Mouse (Mus musculus): Measurements from ENCODE around the gene Ptprg. TPM values are rescaled to one million over a fixed set of nuclear protein-coding genes. Genes with fewer than 3 reads are reported as not detected.

Gene Ptprg
- total and polyA plus RNA-seq, 3 experiments, result not detected

DNA sequence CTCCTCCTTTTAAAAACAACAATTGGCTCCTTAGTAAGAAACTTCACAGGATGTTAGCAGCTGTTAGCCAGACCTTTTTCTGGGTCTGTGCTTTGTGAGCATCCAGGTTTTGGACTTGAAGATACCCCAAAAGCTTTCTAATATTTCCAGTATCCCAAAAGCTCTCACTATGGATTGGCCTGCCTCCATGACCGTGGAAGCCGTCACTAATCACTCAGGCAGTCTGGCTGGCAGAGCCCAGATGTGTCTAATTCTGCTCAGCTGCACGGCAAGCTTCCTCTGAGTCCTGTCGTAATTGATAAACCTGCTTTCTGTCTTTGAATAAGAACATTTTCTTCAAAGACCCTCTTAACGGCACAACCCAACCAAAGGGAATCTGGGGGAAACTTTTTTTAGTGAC is 312.0 kb downstream of the Ptprg start:
- Histone ChIP-seq H3K4me3 (ENCODE audit: control insufficient read depth in 1 of 2, insufficient read depth in 1 of 2, low read depth in 2 of 2, low read length in 2 of 2) (no peak overlapping the region), H3K36me3 (ENCODE audit: control insufficient read depth in 1 of 2, insufficient read depth in 2 of 2, low read length in 2 of 2) (no peaks in the 10 kb centered on the region), H3K27me3 (ENCODE audit: control insufficient read depth in 1 of 2, insufficient read depth in 2 of 2, low read length in 2 of 2) (no peaks in the 10 kb centered on the region), H3K79me2 (ENCODE audit: control insufficient read depth, insufficient read depth, low read length, poor library complexity) (no peaks in the 10 kb centered on the region), H3K27ac (ENCODE audit: control insufficient read depth, low read depth, low read length) (no peak overlapping the region), H3K9ac (ENCODE audit: control insufficient read depth, low read depth, low read length, poor library complexity, severe bottlenecking) (no peak overlapping the region), H3K9me3 (replicated peaks; ENCODE audit: insufficient read depth, low read length) (no peaks in the 10 kb centered on the region), H3K4me1 (ENCODE audit: control insufficient read depth in 1 of 2, insufficient read depth in 2 of 2, low read length in 2 of 2) (no peaks in the 10 kb centered on the region)
- no peak for DNase-seq (ENCODE audit: low read depth, low spot score)
- TF ChIP-seq GATA1 (IDR thresholded peaks at IDR 0.05; ENCODE audit: low read depth, low read length) (no peak), BHLHE40 (IDR thresholded peaks at IDR 0.05; ENCODE audit: borderline replicate concordance, low read depth, low read length) (no peak), MAX (IDR thresholded peaks at IDR 0.05; ENCODE audit: low read length) (no peak), ZMIZ1 (IDR thresholded peaks at IDR 0.05; ENCODE audit: low read depth, low read length) (no peak), USF1 (IDR thresholded peaks at IDR 0.05; ENCODE audit: low read depth, low read length) (no peak)

DNA sequence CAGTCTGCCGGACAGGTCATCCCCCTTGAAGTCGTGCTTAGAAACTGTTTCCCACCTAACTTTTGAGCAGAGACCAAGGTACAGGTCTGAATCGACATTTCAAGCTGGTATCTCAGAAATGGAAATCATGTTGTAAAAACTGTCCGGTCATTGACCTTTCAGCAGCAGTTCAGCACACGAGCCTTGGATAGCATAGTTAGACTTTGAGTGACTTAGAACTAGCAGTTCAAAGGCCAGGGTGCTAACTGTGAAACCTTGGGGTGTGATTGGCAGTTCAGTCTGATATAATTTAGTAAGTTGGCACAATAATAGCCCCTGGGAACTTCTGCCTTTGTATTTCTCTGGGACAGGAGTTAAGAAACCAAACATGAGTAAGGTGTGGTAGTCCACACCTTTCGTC is 312.5 kb downstream of the Ptprg start:
- Histone ChIP-seq H3K27me3 (ENCODE audit: control insufficient read depth in 1 of 2, insufficient read depth in 2 of 2, low read length in 2 of 2) (no peaks in the 10 kb centered on the region), H3K9me3 (replicated peaks; ENCODE audit: insufficient read depth, low read length) (no peaks in the 10 kb centered on the region), H3K9ac (ENCODE audit: control insufficient read depth, low read depth, low read length, poor library complexity, severe bottlenecking) (no peak overlapping the region), H3K79me2 (ENCODE audit: control insufficient read depth, insufficient read depth, low read length, poor library complexity) (no peaks in the 10 kb centered on the region), H3K36me3 (ENCODE audit: control insufficient read depth in 1 of 2, insufficient read depth in 2 of 2, low read length in 2 of 2) (no peaks in the 10 kb centered on the region), H3K27ac (ENCODE audit: control insufficient read depth, low read depth, low read length) (no peak overlapping the region), H3K4me1 (ENCODE audit: control insufficient read depth in 1 of 2, insufficient read depth in 2 of 2, low read length in 2 of 2) (no peaks in the 10 kb centered on the region), H3K4me3 (ENCODE audit: control insufficient read depth in 1 of 2, insufficient read depth in 1 of 2, low read depth in 2 of 2, low read length in 2 of 2) (no peak overlapping the region)
- no peak for DNase-seq (ENCODE audit: low read depth, low spot score)
- TF ChIP-seq HCFC1 (IDR thresholded peaks at IDR 0.05; ENCODE audit: low read depth, low read length) (no peak), UBTF (IDR thresholded peaks at IDR 0.05; ENCODE audit: borderline replicate concordance, insufficient read depth, low read depth, low read length) (no peak), ZKSCAN1 (IDR thresholded peaks at IDR 0.05; ENCODE audit: low read depth, low read length) (no peak), RAD21 (IDR thresholded peaks at IDR 0.05; ENCODE audit: low read depth, low read length) (no peak), ZMIZ1 (IDR thresholded peaks at IDR 0.05; ENCODE audit: low read depth, low read length) (no peak), TAL1 (IDR thresholded peaks at IDR 0.05; ENCODE audit: low read length) (no peak), BHLHE40 (IDR thresholded peaks at IDR 0.05; ENCODE audit: borderline replicate concordance, low read depth, low read length) (no peak)

DNA sequence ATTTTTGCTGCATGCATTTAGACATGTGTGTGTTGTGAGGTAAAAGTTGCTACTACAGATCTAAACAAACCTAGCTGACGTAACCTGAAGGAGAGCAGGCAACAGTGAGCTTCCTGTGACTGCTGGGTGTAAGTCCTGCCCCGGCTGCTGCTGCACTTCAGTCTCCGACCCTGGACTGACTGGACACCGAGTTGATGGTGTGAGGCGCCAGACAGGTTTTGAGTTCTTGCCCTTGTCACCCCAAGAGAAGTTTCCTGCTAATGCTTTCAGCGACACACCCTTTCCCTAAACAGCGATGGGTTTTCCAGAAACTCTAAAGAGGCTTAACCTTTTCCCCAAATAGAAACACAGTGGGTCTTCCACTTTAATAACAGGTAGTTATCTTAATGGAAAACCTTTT is 313.1 kb downstream of the Ptprg start:
- Histone ChIP-seq H3K79me2 (ENCODE audit: control insufficient read depth, insufficient read depth, low read length, poor library complexity) (no peaks in the 10 kb centered on the region), H3K27me3 (ENCODE audit: control insufficient read depth in 1 of 2, insufficient read depth in 2 of 2, low read length in 2 of 2) (no peaks in the 10 kb centered on the region), H3K4me1 (ENCODE audit: control insufficient read depth in 1 of 2, insufficient read depth in 2 of 2, low read length in 2 of 2) (no peaks in the 10 kb centered on the region), H3K27ac (ENCODE audit: control insufficient read depth, low read depth, low read length) (no peak overlapping the region), H3K9me3 (replicated peaks; ENCODE audit: insufficient read depth, low read length) (no peaks in the 10 kb centered on the region), H3K36me3 (ENCODE audit: control insufficient read depth in 1 of 2, insufficient read depth in 2 of 2, low read length in 2 of 2) (no peaks in the 10 kb centered on the region), H3K9ac (ENCODE audit: control insufficient read depth, low read depth, low read length, poor library complexity, severe bottlenecking) (no peak overlapping the region), H3K4me3 (ENCODE audit: control insufficient read depth in 1 of 2, insufficient read depth in 1 of 2, low read depth in 2 of 2, low read length in 2 of 2) (no peak overlapping the region)
- no peak for DNase-seq (ENCODE audit: low read depth, low spot score)
- TF ChIP-seq MXI1 (IDR thresholded peaks at IDR 0.05; ENCODE audit: low read depth, low read length) (no peak), KAT2A (conservative IDR thresholded peaks at IDR 0.05; ENCODE audit: low read depth, low read length) (no peak), E2F4 (IDR thresholded peaks at IDR 0.05; ENCODE audit: borderline replicate concordance, low read depth, low read length) (no peak), ZNF384 (IDR thresholded peaks at IDR 0.05; ENCODE audit: low read depth, low read length) (no peak), GABPA (IDR thresholded peaks at IDR 0.05; ENCODE audit: low read depth, low read length) (no peak), MYB (IDR thresholded peaks at IDR 0.05; ENCODE audit: low read depth, low read length) (no peak), SMC3 (IDR thresholded peaks at IDR 0.05; ENCODE audit: low read depth, low read length) (no peak), EP300 (IDR thresholded peaks at IDR 0.05; ENCODE audit: low read depth in 1 of 2, low read length in 2 of 2) (no peak)
